Mouse (Mus musculus): ENCODE measurements around the gene Pakap. TPM values are rescaled to one million over a fixed set of nuclear protein-coding genes. Genes with fewer than 3 reads are reported as not detected.

Pakap gene
- polyA plus RNA-seq, 1 experiment from 2014 or later: 25.7 TPM

- WGBS: 88% methylated on average over 6 of the region's 6 CpGs
- H3K4me2 ChIP-seq (ENCODE audit: low read depth, low read length): no peak overlapping the region
- 0 out of 2 replicates have a peak, but pooled peaks cover 5% of the 10 kb centered on the region for H3K4me1 ChIP-seq (ENCODE audit: control insufficient read depth, insufficient read depth, low read length)
- H3K36me3 ChIP-seq (ENCODE audit: control insufficient read depth, insufficient read depth, low read length): no peaks in the 10 kb centered on the region
- H3K9ac ChIP-seq (ENCODE audit: low read length): no peak overlapping the region
- ATAC-seq (ENCODE audit: insufficient read depth, low FRiP score): no peak
- H3K4me3 ChIP-seq (replicated peaks; ENCODE audit: low read length): no peak overlapping the region
- no peaks in the 10 kb centered on the region for H3K9me3 ChIP-seq (replicated peaks; ENCODE audit: control insufficient read depth, low read length)
- no peak overlapping the region for H3K27ac ChIP-seq (ENCODE audit: low read length)
- no peaks in the 10 kb centered on the region for H3K27me3 ChIP-seq (ENCODE audit: control insufficient read depth, insufficient read depth, low read length)
Measured at GRCm38 (mm10) chr4:57585281-57585800, 17.4 kb downstream of the Pakap start.

- no peak overlapping the region for H3K4me3 ChIP-seq (replicated peaks; ENCODE audit: low read length)
- WGBS: 48% methylated on average over 7 of the region's 7 CpGs
- no peaks in the 10 kb centered on the region for H3K27me3 ChIP-seq (ENCODE audit: control insufficient read depth, insufficient read depth, low read length)
- H3K9me3 ChIP-seq (replicated peaks; ENCODE audit: control insufficient read depth, low read length): no peaks in the 10 kb centered on the region
- ATAC-seq (ENCODE audit: insufficient read depth, low FRiP score): no peak
- H3K27ac ChIP-seq (ENCODE audit: low read length): no peak overlapping the region
- H3K4me1 ChIP-seq (ENCODE audit: control insufficient read depth, insufficient read depth, low read length): 0 out of 2 replicates have a peak, but pooled peaks cover 8% of the 10 kb centered on the region
- no peak overlapping the region for H3K9ac ChIP-seq (ENCODE audit: low read length)
- no peaks in the 10 kb centered on the region for H3K36me3 ChIP-seq (ENCODE audit: control insufficient read depth, insufficient read depth, low read length)
- no peak overlapping the region for H3K4me2 ChIP-seq (ENCODE audit: low read depth, low read length)
Measured at GRCm38 (mm10) chr4:57586933-57587658, 19.1 kb downstream of the Pakap start.

- Histone ChIP-seq H3K9ac (ENCODE audit: low read length) (no peak overlapping the region), H3K27ac (ENCODE audit: low read length) (no peak overlapping the region), H3K4me1 (ENCODE audit: control insufficient read depth, insufficient read depth, low read length) (0 out of 2 replicates have a peak, but pooled peaks cover 8% of the 10 kb centered on the region), H3K9me3 (replicated peaks; ENCODE audit: control insufficient read depth, low read length) (no peaks in the 10 kb centered on the region), H3K36me3 (ENCODE audit: control insufficient read depth, insufficient read depth, low read length) (no peaks in the 10 kb centered on the region), H3K4me2 (ENCODE audit: low read depth, low read length) (no peak overlapping the region), H3K4me3 (replicated peaks; ENCODE audit: low read length) (no peak overlapping the region), H3K27me3 (ENCODE audit: control insufficient read depth, insufficient read depth, low read length) (no peaks in the 10 kb centered on the region)
- ATAC-seq (ENCODE audit: insufficient read depth, low FRiP score): no peak
- 97% methylated on average over 1 of the region's 1 CpGs for WGBS
Measured at GRCm38 (mm10) chr4:57588356-57588755, 20.4 kb downstream of the Pakap start.

- Histone ChIP-seq H3K9me3 (replicated peaks; ENCODE audit: control insufficient read depth, low read length) (no peaks in the 10 kb centered on the region), H3K27ac (ENCODE audit: low read length) (no peak overlapping the region), H3K36me3 (ENCODE audit: control insufficient read depth, insufficient read depth, low read length) (no peaks in the 10 kb centered on the region), H3K4me3 (replicated peaks; ENCODE audit: low read length) (no peak overlapping the region), H3K4me1 (ENCODE audit: control insufficient read depth, insufficient read depth, low read length) (0 out of 2 replicates have a peak, but pooled peaks cover 4% of the 10 kb centered on the region), H3K9ac (ENCODE audit: low read length) (no peak overlapping the region), H3K4me2 (ENCODE audit: low read depth, low read length) (no peak overlapping the region), H3K27me3 (ENCODE audit: control insufficient read depth, insufficient read depth, low read length) (no peaks in the 10 kb centered on the region)
- WGBS: 74% methylated on average over 4 of the region's 4 CpGs
- no peak for ATAC-seq (ENCODE audit: insufficient read depth, low FRiP score)
Measured at GRCm38 (mm10) chr4:57592751-57593150, 24.8 kb downstream of the Pakap start.

- no peak for ATAC-seq (ENCODE audit: insufficient read depth, low FRiP score)
- no peaks in the 10 kb centered on the region for H3K36me3 ChIP-seq (ENCODE audit: control insufficient read depth, insufficient read depth, low read length)
Measured at GRCm38 (mm10) chr4:57599946-57600345, 32.0 kb downstream of the Pakap start.

GRCm38 (mm10) chr4:57600685-57601457 lies 32.9 kb downstream of the Pakap start:
- H3K27me3 ChIP-seq (ENCODE audit: control insufficient read depth, insufficient read depth, low read length): no peaks in the 10 kb centered on the region
- H3K4me1 ChIP-seq (ENCODE audit: control insufficient read depth, insufficient read depth, low read length): peaks cover 7% of the 10 kb centered on the region; the same call in 1 of the 2 replicates
- no peak overlapping the region for H3K9ac ChIP-seq (ENCODE audit: low read length)
- 62% methylated on average over 11 of the region's 11 CpGs for WGBS
- no peaks in the 10 kb centered on the region for H3K9me3 ChIP-seq (replicated peaks; ENCODE audit: control insufficient read depth, low read length)
- no peaks in the 10 kb centered on the region for H3K36me3 ChIP-seq (ENCODE audit: control insufficient read depth, insufficient read depth, low read length)
- H3K4me2 ChIP-seq (ENCODE audit: low read depth, low read length): no peak overlapping the region
- H3K4me3 ChIP-seq (replicated peaks; ENCODE audit: low read length): no peak overlapping the region
- H3K27ac ChIP-seq (ENCODE audit: low read length): peak overlapping the region; percentile 55
- ATAC-seq (ENCODE audit: insufficient read depth, low FRiP score): peak; percentile 77

More at GRCm38 (mm10) chr4:57599946-57600345, 32.0 kb downstream of the Pakap start:
- WGBS: 92% methylated on average over 6 of the region's 6 CpGs
- H3K27me3 ChIP-seq (ENCODE audit: control insufficient read depth, insufficient read depth, low read length): no peaks in the 10 kb centered on the region
- H3K4me2 ChIP-seq (ENCODE audit: low read depth, low read length): no peak overlapping the region
- no peak overlapping the region for H3K27ac ChIP-seq (ENCODE audit: low read length)
- peaks cover 7% of the 10 kb centered on the region; the same call in 1 of the 2 replicates for H3K4me1 ChIP-seq (ENCODE audit: control insufficient read depth, insufficient read depth, low read length)
- no peak overlapping the region for H3K4me3 ChIP-seq (replicated peaks; ENCODE audit: low read length)
- no peak overlapping the region for H3K9ac ChIP-seq (ENCODE audit: low read length)
- no peaks in the 10 kb centered on the region for H3K9me3 ChIP-seq (replicated peaks; ENCODE audit: control insufficient read depth, low read length)

- Histone ChIP-seq H3K4me3 (replicated peaks; ENCODE audit: low read length) (no peak overlapping the region), H3K27me3 (ENCODE audit: control insufficient read depth, insufficient read depth, low read length) (no peaks in the 10 kb centered on the region), H3K9me3 (replicated peaks; ENCODE audit: control insufficient read depth, low read length) (no peaks in the 10 kb centered on the region), H3K36me3 (ENCODE audit: control insufficient read depth, insufficient read depth, low read length) (no peaks in the 10 kb centered on the region), H3K27ac (ENCODE audit: low read length) (peak overlapping the region; percentile 8; the same call in 1 of the 2 replicates), H3K9ac (ENCODE audit: low read length) (no peak overlapping the region), H3K4me1 (ENCODE audit: control insufficient read depth, insufficient read depth, low read length) (peaks cover 7% of the 10 kb centered on the region; the same call in 1 of the 2 replicates), H3K4me2 (ENCODE audit: low read depth, low read length) (no peak overlapping the region)
- WGBS: 66% methylated on average over 9 of the region's 9 CpGs
- ATAC-seq (ENCODE audit: insufficient read depth, low FRiP score): no peak
Measured at GRCm38 (mm10) chr4:57601458-57601835, 33.5 kb downstream of the Pakap start.

- Histone ChIP-seq H3K4me1 (ENCODE audit: control insufficient read depth, insufficient read depth, low read length) (peaks cover 7% of the 10 kb centered on the region; the same call in 1 of the 2 replicates), H3K36me3 (ENCODE audit: control insufficient read depth, insufficient read depth, low read length) (no peaks in the 10 kb centered on the region), H3K9ac (ENCODE audit: low read length) (no peak overlapping the region), H3K4me2 (ENCODE audit: low read depth, low read length) (no peak overlapping the region), H3K9me3 (replicated peaks; ENCODE audit: control insufficient read depth, low read length) (no peaks in the 10 kb centered on the region), H3K4me3 (replicated peaks; ENCODE audit: low read length) (no peak overlapping the region), H3K27me3 (ENCODE audit: control insufficient read depth, insufficient read depth, low read length) (no peaks in the 10 kb centered on the region), H3K27ac (ENCODE audit: low read length) (no peak overlapping the region; the same call in 1 of the 2 replicates)
- 78% methylated on average over 10 of the region's 10 CpGs for WGBS
- no peak for ATAC-seq (ENCODE audit: insufficient read depth, low FRiP score)
Measured at GRCm38 (mm10) chr4:57601903-57602617, 34.1 kb downstream of the Pakap start.

Data from stomach, embryonic 16.5 days (tissue).